Mouse (Mus musculus): Measurements from ENCODE around the gene Rin3. TPM values are rescaled to one million over a fixed set of nuclear protein-coding genes. Genes with fewer than 3 reads are reported as not detected.

The Rin3 gene
- polyA plus RNA-seq, 1 experiment from 2014 or later: 1.6 TPM

- 79% methylated on average over 4 of the region's 4 CpGs for WGBS
- H3K4me2 ChIP-seq (ENCODE audit: low read length): no peak overlapping the region
- H3K4me3 ChIP-seq (ENCODE audit: low read depth, low read length): no peak overlapping the region
- no peak for ATAC-seq
- H3K27me3 ChIP-seq (ENCODE audit: control insufficient read depth, insufficient read depth, low read depth, low read length): no peaks in the 10 kb centered on the region
- H3K9me3 ChIP-seq (replicated peaks; ENCODE audit: control insufficient read depth, low read length, poor library complexity, severe bottlenecking): no peaks in the 10 kb centered on the region
- no peak overlapping the region for H3K27ac ChIP-seq (ENCODE audit: low read length)
- H3K4me1 ChIP-seq (ENCODE audit: control insufficient read depth, insufficient read depth, low read length): no peaks in the 10 kb centered on the region
- no peak overlapping the region for H3K9ac ChIP-seq (ENCODE audit: low read depth, low read length)
- no peaks in the 10 kb centered on the region for H3K36me3 ChIP-seq (ENCODE audit: control insufficient read depth, insufficient read depth, low read length)
These were observed 20.0 kb downstream of the Rin3 start for GRCm38 (mm10) chr12:102302831-102303351.

- no peak overlapping the region for H3K4me3 ChIP-seq (ENCODE audit: low read depth, low read length)
These were observed 21.0 kb downstream of the Rin3 start for GRCm38 (mm10) chr12:102303867-102304266.

GRCm38 (mm10) chr12:102305069-102305836 is 22.4 kb downstream of the Rin3 start:
- no peaks in the 10 kb centered on the region for H3K27me3 ChIP-seq (ENCODE audit: control insufficient read depth, insufficient read depth, low read depth, low read length)
- H3K36me3 ChIP-seq (ENCODE audit: control insufficient read depth, insufficient read depth, low read length): no peaks in the 10 kb centered on the region
- H3K9ac ChIP-seq (ENCODE audit: low read depth, low read length): no peak overlapping the region
- no peak for ATAC-seq
- H3K9me3 ChIP-seq (replicated peaks; ENCODE audit: control insufficient read depth, low read length, poor library complexity, severe bottlenecking): no peaks in the 10 kb centered on the region
- 55% methylated on average over 10 of the region's 10 CpGs for WGBS
- H3K4me1 ChIP-seq (ENCODE audit: control insufficient read depth, insufficient read depth, low read length): peaks cover 5% of the 10 kb centered on the region; the same call in 1 of the 2 replicates
- no peak overlapping the region for H3K27ac ChIP-seq (ENCODE audit: low read length)
- no peak overlapping the region for H3K4me2 ChIP-seq (ENCODE audit: low read length)
- no peak overlapping the region for H3K4me3 ChIP-seq (ENCODE audit: low read depth, low read length)

More at GRCm38 (mm10) chr12:102303867-102304266, 21.0 kb downstream of the Rin3 start:
- Histone ChIP-seq H3K27me3 (ENCODE audit: control insufficient read depth, insufficient read depth, low read depth, low read length) (no peaks in the 10 kb centered on the region), H3K9ac (ENCODE audit: low read depth, low read length) (no peak overlapping the region), H3K9me3 (replicated peaks; ENCODE audit: control insufficient read depth, low read length, poor library complexity, severe bottlenecking) (no peaks in the 10 kb centered on the region), H3K4me2 (ENCODE audit: low read length) (no peak overlapping the region), H3K27ac (ENCODE audit: low read length) (no peak overlapping the region), H3K36me3 (ENCODE audit: control insufficient read depth, insufficient read depth, low read length) (no peaks in the 10 kb centered on the region), H3K4me1 (ENCODE audit: control insufficient read depth, insufficient read depth, low read length) (peaks cover 5% of the 10 kb centered on the region; the same call in 1 of the 2 replicates)
- 56% methylated on average over 7 of the region's 7 CpGs for WGBS
- ATAC-seq: no peak

GRCm38 (mm10) chr12:102308001-102308456 is 25.2 kb downstream of the Rin3 start:
- WGBS: 58% methylated on average over 6 of the region's 6 CpGs
- 0 out of 2 replicates have a peak overlapping the region, but pooled peaks have one; percentile 9 for H3K27ac ChIP-seq (ENCODE audit: low read length)
- H3K36me3 ChIP-seq (ENCODE audit: control insufficient read depth, insufficient read depth, low read length): no peaks in the 10 kb centered on the region
- H3K9ac ChIP-seq (ENCODE audit: low read depth, low read length): no peak overlapping the region
- H3K9me3 ChIP-seq (replicated peaks; ENCODE audit: control insufficient read depth, low read length, poor library complexity, severe bottlenecking): no peaks in the 10 kb centered on the region
- peaks cover 5% of the 10 kb centered on the region; the same call in 1 of the 2 replicates for H3K4me1 ChIP-seq (ENCODE audit: control insufficient read depth, insufficient read depth, low read length)
- no peak overlapping the region for H3K4me2 ChIP-seq (ENCODE audit: low read length)
- H3K27me3 ChIP-seq (ENCODE audit: control insufficient read depth, insufficient read depth, low read depth, low read length): no peaks in the 10 kb centered on the region
- peak; percentile 46; the same call in 1 of the 2 replicates for ATAC-seq
- no peak overlapping the region for H3K4me3 ChIP-seq (ENCODE audit: low read depth, low read length)

GRCm38 (mm10) chr12:102308457-102309011 is 25.7 kb downstream of the Rin3 start:
- Histone ChIP-seq H3K9ac (ENCODE audit: low read depth, low read length) (no peak overlapping the region), H3K4me2 (ENCODE audit: low read length) (no peak overlapping the region), H3K27ac (ENCODE audit: low read length) (peak overlapping the region; percentile 9; the same call in 1 of the 2 replicates), H3K27me3 (ENCODE audit: control insufficient read depth, insufficient read depth, low read depth, low read length) (no peaks in the 10 kb centered on the region), H3K9me3 (replicated peaks; ENCODE audit: control insufficient read depth, low read length, poor library complexity, severe bottlenecking) (no peaks in the 10 kb centered on the region), H3K36me3 (ENCODE audit: control insufficient read depth, insufficient read depth, low read length) (no peaks in the 10 kb centered on the region), H3K4me3 (ENCODE audit: low read depth, low read length) (no peak overlapping the region), H3K4me1 (ENCODE audit: control insufficient read depth, insufficient read depth, low read length) (peaks cover 5% of the 10 kb centered on the region; the same call in 1 of the 2 replicates)
- ATAC-seq: peak; percentile 62
- 50% methylated on average over 16 of the region's 16 CpGs for WGBS

- Histone ChIP-seq H3K4me3 (ENCODE audit: low read depth, low read length) (no peak overlapping the region), H3K27ac (ENCODE audit: low read length) (no peak overlapping the region), H3K27me3 (ENCODE audit: control insufficient read depth, insufficient read depth, low read depth, low read length) (no peaks in the 10 kb centered on the region), H3K9ac (ENCODE audit: low read depth, low read length) (no peak overlapping the region), H3K9me3 (replicated peaks; ENCODE audit: control insufficient read depth, low read length, poor library complexity, severe bottlenecking) (no peaks in the 10 kb centered on the region), H3K4me2 (ENCODE audit: low read length) (no peak overlapping the region), H3K4me1 (ENCODE audit: control insufficient read depth, insufficient read depth, low read length) (peaks cover 5% of the 10 kb centered on the region; the same call in 1 of the 2 replicates), H3K36me3 (ENCODE audit: control insufficient read depth, insufficient read depth, low read length) (no peaks in the 10 kb centered on the region)
- 91% methylated on average over 11 of the region's 11 CpGs for WGBS
- no peak for ATAC-seq
These were observed 26.4 kb downstream of the Rin3 start for GRCm38 (mm10) chr12:102309099-102309799.

- peaks cover 5% of the 10 kb centered on the region; the same call in 1 of the 2 replicates for H3K4me1 ChIP-seq (ENCODE audit: control insufficient read depth, insufficient read depth, low read length)
- no peak overlapping the region for H3K9ac ChIP-seq (ENCODE audit: low read depth, low read length)
- no peaks in the 10 kb centered on the region for H3K36me3 ChIP-seq (ENCODE audit: control insufficient read depth, insufficient read depth, low read length)
- H3K27me3 ChIP-seq (ENCODE audit: control insufficient read depth, insufficient read depth, low read depth, low read length): no peaks in the 10 kb centered on the region
- H3K4me3 ChIP-seq (ENCODE audit: low read depth, low read length): no peak overlapping the region
- H3K9me3 ChIP-seq (replicated peaks; ENCODE audit: control insufficient read depth, low read length, poor library complexity, severe bottlenecking): no peaks in the 10 kb centered on the region
- WGBS: 86% methylated on average over 8 of the region's 8 CpGs
- H3K4me2 ChIP-seq (ENCODE audit: low read length): no peak overlapping the region
- H3K27ac ChIP-seq (ENCODE audit: low read length): no peak overlapping the region
- no peak for ATAC-seq
These were observed 26.9 kb downstream of the Rin3 start for GRCm38 (mm10) chr12:102309800-102310195.

GRCm38 (mm10) chr12:102310261-102310660 is 27.4 kb downstream of the Rin3 start:
- Histone ChIP-seq H3K27me3 (ENCODE audit: control insufficient read depth, insufficient read depth, low read depth, low read length) (no peaks in the 10 kb centered on the region), H3K4me1 (ENCODE audit: control insufficient read depth, insufficient read depth, low read length) (peaks cover 5% of the 10 kb centered on the region; the same call in 1 of the 2 replicates), H3K4me2 (ENCODE audit: low read length) (no peak overlapping the region), H3K4me3 (ENCODE audit: low read depth, low read length) (no peak overlapping the region), H3K36me3 (ENCODE audit: control insufficient read depth, insufficient read depth, low read length) (no peaks in the 10 kb centered on the region), H3K9ac (ENCODE audit: low read depth, low read length) (no peak overlapping the region), H3K27ac (ENCODE audit: low read length) (no peak overlapping the region), H3K9me3 (replicated peaks; ENCODE audit: control insufficient read depth, low read length, poor library complexity, severe bottlenecking) (no peaks in the 10 kb centered on the region)
- no peak for ATAC-seq
- WGBS: 91% methylated on average over 3 of the region's 3 CpGs

All from midbrain, embryonic 16.5 days (tissue).